In genomic region chr16:98081550-98081888, GRCm38 (mm10) we compare ENCODE assay signal across 8 mouse cellular contexts. TPM values are rescaled to one million over a fixed set of nuclear protein-coding genes. Genes with fewer than 3 reads are reported as not detected.
DNase-seq lines count a peak whose midpoint lies in the region; ATAC-seq and TF ChIP-seq lines count a peak whose summit lies in the region.
"Not testable (repeated sequence)": the region's sequence is repeated elsewhere in the genome, so short reads cannot be mapped to it uniquely, and the experiment has no call there.

No protein-coding gene starts in this region.

- TF ChIP-seq CTCF in brain, embryonic 14.5 days (IDR thresholded peaks at IDR 0.05; ENCODE audit: borderline replicate concordance, extremely low read depth, insufficient read depth, insufficient read length); intestine, postnatal 0 days (IDR thresholded peaks at IDR 0.05; ENCODE audit: low read depth); small intestine, adult 2 months (IDR thresholded peaks at IDR 0.05; ENCODE audit: extremely low read depth, insufficient read length, insufficient replicate concordance, low read depth, low read length): not testable (repeated sequence)

- DNase-seq in brain, embryonic 14.5 days (ENCODE audit: low read depth), result peak; percentile 63
- not testable (repeated sequence) for DNase-seq in liver, embryonic 13.5 days; midbrain, embryonic 11.5 days (ENCODE audit: low spot score, missing footprints)

- ATAC-seq in CD4-positive, CD25-positive, alpha-beta regulatory T cell, adult 4 months, result peak; percentile 1
- not testable (repeated sequence) for ATAC-seq in heart, embryonic 13.5 days (ENCODE audit: extremely low read depth, insufficient number of reproducible peaks, low FRiP score, low TSS enrichment); intestine, postnatal 0 days
- ATAC-seq in liver, embryonic 13.5 days (ENCODE audit: low read depth), result peak; percentile 4; the same call in 1 of the 2 replicates
- peak; percentile 63 for ATAC-seq in midbrain, embryonic 11.5 days (ENCODE audit: low FRiP score)

- H3K4me1 ChIP-seq in erythroblast, embryonic 14.5 days (ENCODE audit: control insufficient read depth), result peaks cover 18% of the 10 kb centered on the region
- H3K4me1 ChIP-seq in heart, embryonic 13.5 days, result peaks cover 22% of the 10 kb centered on the region
- not testable (repeated sequence) for H3K4me1 ChIP-seq in intestine, postnatal 0 days (replicated peaks; ENCODE audit: control insufficient read depth, insufficient read depth, low read length); midbrain, embryonic 11.5 days (ENCODE audit: control insufficient read depth, insufficient read depth, low read length); small intestine, adult 2 months (ENCODE audit: control insufficient read depth, insufficient read depth, insufficient read length, low read length)
- peaks cover 20% of the 10 kb centered on the region for H3K4me1 ChIP-seq in liver, embryonic 13.5 days (replicated peaks)

- not testable (repeated sequence) for H3K36me3 ChIP-seq in erythroblast, embryonic 14.5 days (ENCODE audit: control insufficient read depth); heart, embryonic 13.5 days; intestine, postnatal 0 days (ENCODE audit: control insufficient read depth, insufficient read depth); midbrain, embryonic 11.5 days (ENCODE audit: control insufficient read depth, insufficient read depth, low read length); small intestine, adult 2 months (ENCODE audit: control insufficient read depth, insufficient read depth, low read length)
- peaks cover 13% of the 10 kb centered on the region; the same call in 1 of the 2 replicates for H3K36me3 ChIP-seq in liver, embryonic 13.5 days

- TF ChIP-seq POLR2A in brain, embryonic 14.5 days (IDR thresholded peaks at IDR 0.05; ENCODE audit: borderline replicate concordance, extremely low read depth, insufficient read depth, insufficient read length, poor library complexity, severe bottlenecking); small intestine, adult 2 months (IDR thresholded peaks at IDR 0.05; ENCODE audit: low read depth, low read length): not testable (repeated sequence)

- H3K9ac ChIP-seq in heart, embryonic 13.5 days, result peak overlapping the region; percentile 86
- H3K9ac ChIP-seq in intestine, postnatal 0 days (ENCODE audit: low read depth, low read length), result peak overlapping the region; percentile 31; the same call in 1 of the 2 replicates
- H3K9ac ChIP-seq in liver, embryonic 13.5 days, result peak overlapping the region; percentile 84
- H3K9ac ChIP-seq in midbrain, embryonic 11.5 days (ENCODE audit: low read length), result peak overlapping the region; percentile 67; the same call in 1 of the 2 replicates

- not testable (repeated sequence) for H3K9me3 ChIP-seq in erythroblast, embryonic 14.5 days (ENCODE audit: control insufficient read depth, low read length); heart, embryonic 13.5 days; intestine, postnatal 0 days (ENCODE audit: control insufficient read depth); liver, embryonic 13.5 days (replicated peaks); midbrain, embryonic 11.5 days (ENCODE audit: control insufficient read depth, low read length)

- H3K4me3 ChIP-seq in erythroblast, embryonic 14.5 days (replicated peaks), result peak overlapping the region; percentile 81
- peak overlapping the region; percentile 86 for H3K4me3 ChIP-seq in heart, embryonic 13.5 days
- H3K4me3 ChIP-seq in intestine, postnatal 0 days (ENCODE audit: low read depth, low read length), result peak overlapping the region; percentile 67
- H3K4me3 ChIP-seq in liver, embryonic 13.5 days (replicated peaks), result peak overlapping the region; percentile 74
- peak overlapping the region; percentile 64 for H3K4me3 ChIP-seq in midbrain, embryonic 11.5 days (ENCODE audit: low read depth, low read length)
- H3K4me3 ChIP-seq in small intestine, adult 2 months (ENCODE audit: low read depth, low read length), result peak overlapping the region; percentile 95

- H3K27ac ChIP-seq in heart, embryonic 13.5 days (replicated peaks), result peak overlapping the region; percentile 88
- not testable (repeated sequence) for H3K27ac ChIP-seq in intestine, postnatal 0 days (ENCODE audit: low read depth, low read length); midbrain, embryonic 11.5 days (ENCODE audit: low read depth, low read length); small intestine, adult 2 months (ENCODE audit: insufficient read depth, low read depth, low read length)
- 0 out of 2 replicates have a peak overlapping the region, but pooled peaks have one; percentile 86 for H3K27ac ChIP-seq in liver, embryonic 13.5 days

- H3K27me3 ChIP-seq in erythroblast, embryonic 14.5 days (ENCODE audit: control insufficient read depth); heart, embryonic 13.5 days (replicated peaks); intestine, postnatal 0 days (replicated peaks; ENCODE audit: control insufficient read depth, insufficient read depth, low read length); liver, embryonic 13.5 days; midbrain, embryonic 11.5 days (ENCODE audit: control insufficient read depth, insufficient read depth, low read length); small intestine, adult 2 months (ENCODE audit: control insufficient read depth, insufficient read depth, low read length): not testable (repeated sequence)

- peak overlapping the region; percentile 79 for H3K4me2 ChIP-seq in heart, embryonic 13.5 days
- H3K4me2 ChIP-seq in intestine, postnatal 0 days (replicated peaks; ENCODE audit: low read depth), result peak overlapping the region; percentile 92
- H3K4me2 ChIP-seq in liver, embryonic 13.5 days, result peak overlapping the region; percentile 78
- peak overlapping the region; percentile 60 for H3K4me2 ChIP-seq in midbrain, embryonic 11.5 days

- WGBS in heart, embryonic 13.5 days, result under 1% methylated on average over 9 of the region's 9 CpGs
- 0% methylated on average over 9 of the region's 9 CpGs for WGBS in intestine, postnatal 0 days
- WGBS in liver, embryonic 13.5 days (ENCODE audit: insufficient replicate concordance), result under 1% methylated on average over 9 of the region's 9 CpGs
- WGBS in midbrain, embryonic 11.5 days, result 0% methylated on average over 9 of the region's 9 CpGs
- 0% methylated on average over 9 of the region's 9 CpGs for WGBS in small intestine, adult 2 months

RNA-seq across cellular contexts. Expression of gene A630089N07Rik, which starts 0.7 kb away (rescaled TPM):
- 10 to 100 TPM; 18.8 to 21.6 TPM for polyA plus RNA-seq in CD4-positive, CD25-positive, alpha-beta regulatory T cell, adult 4 months (2017; shearing (Covaris generic))
- 5.5 and 10.0 TPM in 2 replicates for polyA plus RNA-seq in brain, embryonic 14.5 days (2012; rRNA removed)
- polyA plus RNA-seq in erythroblast, embryonic 14.5 days (2012), result 0.05 TPM in 1 of 2 replicates, not detected in the other
- 11.1 and 11.9 TPM in 2 replicates for polyA plus RNA-seq in heart, embryonic 13.5 days (2015; fragmentation: Nextera tagmentation; extraction: Ambion mirVana)
- polyA plus RNA-seq in intestine, postnatal 0 days (2015; fragmentation: Nextera tagmentation; extraction: Ambion mirVana), result 1.9 and 2.3 TPM in 2 replicates
- polyA plus RNA-seq in liver, embryonic 13.5 days (2015; fragmentation: Nextera tagmentation; extraction: Ambion mirVana), result 10.3 and 13.2 TPM in 2 replicates
- 23.7 and 26.9 TPM in 2 replicates for polyA plus RNA-seq in midbrain, embryonic 11.5 days (2014; fragmentation: Nextera tagmentation; extraction: Ambion mirVana)
- 0.08 TPM in 1 of 2 replicates, not detected in the other for polyA plus RNA-seq in small intestine, adult 2 months (2012; rRNA removed)

Comparison
In these comparisons a context has a peak if more than half of its experiments do, and no peak if none do; other contexts are left out.
1. H3K9ac ChIP-seq: peak in every context shown above with its lines; median percentile 86 in heart, embryonic 13.5 days; 84 in liver, embryonic 13.5 days; 67 in midbrain, embryonic 11.5 days; 31 in intestine, postnatal 0 days.